Mouse (Mus musculus): ENCODE measurements at regions not wholly inside any gene's neighbourhood (a gene's known extent, or its start where the extent isn't known, plus 50 kb on each side); places are given as distances from the start of the nearest gene placed in this dataset.

DNA sequence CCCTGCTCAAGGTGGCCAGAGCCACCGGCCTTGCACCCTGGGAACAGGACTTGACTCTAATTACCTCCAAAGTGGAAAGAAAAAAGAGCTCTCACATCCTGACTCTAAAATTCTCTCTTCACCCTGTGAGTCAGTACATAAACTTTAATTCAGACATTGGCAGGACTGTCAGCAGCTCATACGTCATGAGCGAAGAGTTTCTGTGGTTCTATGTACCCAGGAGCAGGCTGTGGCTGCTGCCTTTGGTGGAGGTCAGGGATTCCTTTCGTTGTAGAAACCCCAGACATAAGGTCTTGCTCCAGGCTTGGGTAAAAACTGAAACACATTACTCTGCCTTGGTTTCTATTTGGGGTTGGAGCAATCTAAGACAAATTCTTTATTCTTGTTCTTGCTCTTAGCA lies 319.4 kb downstream of the Foxa2 start:
- Histone ChIP-seq H3K27ac (ENCODE audit: low read length) (no peak overlapping the region), H3K36me3 (ENCODE audit: insufficient read depth, low read length) (no peaks in the 10 kb centered on the region), H3K9ac (replicated peaks; ENCODE audit: low read depth) (no peak overlapping the region), H3K4me2 (replicated peaks; ENCODE audit: low read depth, low read length) (no peak overlapping the region), H3K9me3 (ENCODE audit: low read length) (no peaks in the 10 kb centered on the region), H3K27me3 (replicated peaks; ENCODE audit: insufficient read depth, low read length) (no peaks in the 10 kb centered on the region), H3K4me3 (ENCODE audit: low read depth, low read length) (no peak overlapping the region), H3K4me1 (ENCODE audit: insufficient read depth, low read depth, low read length) (no peaks in the 10 kb centered on the region)
- WGBS = 54% methylated on average over 4 of the region's 4 CpGs
- DNase-seq (ENCODE audit: low spot score) (no peak), ATAC-seq (no peak)
- TF ChIP-seq CTCF (IDR thresholded peaks at IDR 0.05) (no peak), EP300 (IDR thresholded peaks at IDR 0.05) (no peak)

DNA sequence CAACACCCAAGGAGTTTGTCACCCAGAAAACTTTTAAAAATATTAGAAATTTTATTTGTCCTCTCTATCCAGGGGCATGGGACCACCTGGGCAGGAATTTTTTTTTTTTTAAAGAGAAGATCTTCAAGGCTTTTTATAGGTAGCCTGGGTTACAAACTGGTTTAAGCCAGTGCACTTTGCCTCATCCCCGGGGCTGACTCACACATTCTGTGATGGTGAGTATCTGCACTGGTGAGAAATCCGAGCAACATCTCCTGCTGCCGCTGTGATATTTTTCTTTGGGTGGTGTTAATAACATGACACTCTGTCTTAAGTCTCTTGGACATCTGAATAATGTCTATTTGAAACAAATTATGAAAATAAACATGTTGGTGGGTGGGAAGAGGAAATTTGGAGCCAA lies 327.8 kb downstream of the Foxa2 start:
- 73% methylated on average over 3 of the region's 3 CpGs for WGBS
- no peak overlapping the region for H3K27ac ChIP-seq (ENCODE audit: low read length)
- H3K36me3 ChIP-seq (ENCODE audit: insufficient read depth, low read length) = no peaks in the 10 kb centered on the region
- H3K9me3 ChIP-seq (ENCODE audit: low read length) = no peaks in the 10 kb centered on the region
- no peaks in the 10 kb centered on the region for H3K4me1 ChIP-seq (ENCODE audit: insufficient read depth, low read depth, low read length)
- ATAC-seq (no peak), DNase-seq (ENCODE audit: low spot score) (no peak)
- TF ChIP-seq EP300 (IDR thresholded peaks at IDR 0.05) (no peak), CTCF (IDR thresholded peaks at IDR 0.05) (no peak)
- H3K4me2 ChIP-seq (replicated peaks; ENCODE audit: low read depth, low read length) = no peak overlapping the region
- H3K27me3 ChIP-seq (replicated peaks; ENCODE audit: insufficient read depth, low read length) = no peaks in the 10 kb centered on the region
- no peak overlapping the region for H3K4me3 ChIP-seq (ENCODE audit: low read depth, low read length)
- H3K9ac ChIP-seq (replicated peaks; ENCODE audit: low read depth) = no peak overlapping the region

DNA sequence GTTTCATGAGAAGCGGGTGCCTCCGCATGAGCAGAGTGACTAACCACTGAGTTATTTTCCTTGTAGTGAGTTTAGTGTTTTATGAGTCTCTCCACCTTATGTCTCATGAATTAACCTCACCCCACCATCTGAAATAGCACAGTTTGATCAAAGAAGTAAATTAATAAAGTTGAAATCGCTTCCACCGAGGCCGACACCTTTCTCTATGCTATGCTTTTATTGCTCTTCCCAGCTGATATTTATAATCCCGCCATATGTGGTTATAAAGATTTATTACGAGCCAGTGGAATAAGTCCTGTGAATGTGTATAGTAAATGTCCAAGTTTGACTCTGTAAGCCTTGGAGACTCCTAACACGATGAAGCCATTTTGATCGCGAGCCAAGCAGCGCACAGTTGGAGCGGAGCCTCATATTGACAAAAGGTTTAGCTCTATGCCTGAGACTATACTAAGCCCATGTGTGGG lies 329.3 kb downstream of the Foxa2 start:
- no peak for DNase-seq (ENCODE audit: low spot score)
- no peak for ATAC-seq
- H3K4me1 ChIP-seq (ENCODE audit: insufficient read depth, low read depth, low read length) = no peaks in the 10 kb centered on the region
- no peak overlapping the region for H3K4me3 ChIP-seq (ENCODE audit: low read depth, low read length)
- no peaks in the 10 kb centered on the region for H3K36me3 ChIP-seq (ENCODE audit: insufficient read depth, low read length)
- no peak overlapping the region for H3K9ac ChIP-seq (replicated peaks; ENCODE audit: low read depth)
- H3K27me3 ChIP-seq (replicated peaks; ENCODE audit: insufficient read depth, low read length) = no peaks in the 10 kb centered on the region
- 86% methylated on average over 12 of the region's 12 CpGs for WGBS
- H3K9me3 ChIP-seq (ENCODE audit: low read length) = no peaks in the 10 kb centered on the region
- no peak for TF ChIP-seq CTCF (IDR thresholded peaks at IDR 0.05)
- TF ChIP-seq EP300 (IDR thresholded peaks at IDR 0.05) = no peak
- H3K27ac ChIP-seq (ENCODE audit: low read length) = no peak overlapping the region
- no peak overlapping the region for H3K4me2 ChIP-seq (replicated peaks; ENCODE audit: low read depth, low read length)

DNA sequence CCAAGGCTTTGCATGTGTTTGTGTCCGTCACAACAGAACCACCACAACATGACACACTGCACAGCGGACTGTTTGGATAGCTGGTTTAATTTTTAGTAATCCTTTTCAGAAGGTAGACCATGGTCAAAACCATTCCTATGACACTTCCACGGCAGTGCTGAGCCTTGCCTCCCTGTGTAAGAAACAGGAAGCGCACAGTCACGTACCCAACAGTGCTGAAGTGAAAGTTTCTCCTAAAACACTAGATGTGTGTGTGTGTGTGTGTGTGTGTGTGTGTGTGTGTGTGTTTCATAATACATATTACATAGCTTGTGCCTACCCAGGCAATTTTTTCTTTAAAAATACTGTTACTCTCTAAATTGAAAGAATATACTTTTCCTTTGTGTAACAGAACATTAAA lies 331.0 kb downstream of the Foxa2 start:
- Histone ChIP-seq H3K36me3 (ENCODE audit: insufficient read depth, low read length) (no peaks in the 10 kb centered on the region), H3K9ac (replicated peaks; ENCODE audit: low read depth) (no peak overlapping the region), H3K4me2 (replicated peaks; ENCODE audit: low read depth, low read length) (no peak overlapping the region), H3K27ac (ENCODE audit: low read length) (no peak overlapping the region), H3K27me3 (replicated peaks; ENCODE audit: insufficient read depth, low read length) (no peaks in the 10 kb centered on the region), H3K4me1 (ENCODE audit: insufficient read depth, low read depth, low read length) (no peaks in the 10 kb centered on the region), H3K9me3 (ENCODE audit: low read length) (no peaks in the 10 kb centered on the region), H3K4me3 (ENCODE audit: low read depth, low read length) (no peak overlapping the region)
- DNase-seq (ENCODE audit: low spot score) (no peak), ATAC-seq (no peak)
- WGBS = 81% methylated on average over 5 of the region's 5 CpGs
- TF ChIP-seq EP300 (IDR thresholded peaks at IDR 0.05) = no peak
- no peak for TF ChIP-seq CTCF (IDR thresholded peaks at IDR 0.05)

DNA sequence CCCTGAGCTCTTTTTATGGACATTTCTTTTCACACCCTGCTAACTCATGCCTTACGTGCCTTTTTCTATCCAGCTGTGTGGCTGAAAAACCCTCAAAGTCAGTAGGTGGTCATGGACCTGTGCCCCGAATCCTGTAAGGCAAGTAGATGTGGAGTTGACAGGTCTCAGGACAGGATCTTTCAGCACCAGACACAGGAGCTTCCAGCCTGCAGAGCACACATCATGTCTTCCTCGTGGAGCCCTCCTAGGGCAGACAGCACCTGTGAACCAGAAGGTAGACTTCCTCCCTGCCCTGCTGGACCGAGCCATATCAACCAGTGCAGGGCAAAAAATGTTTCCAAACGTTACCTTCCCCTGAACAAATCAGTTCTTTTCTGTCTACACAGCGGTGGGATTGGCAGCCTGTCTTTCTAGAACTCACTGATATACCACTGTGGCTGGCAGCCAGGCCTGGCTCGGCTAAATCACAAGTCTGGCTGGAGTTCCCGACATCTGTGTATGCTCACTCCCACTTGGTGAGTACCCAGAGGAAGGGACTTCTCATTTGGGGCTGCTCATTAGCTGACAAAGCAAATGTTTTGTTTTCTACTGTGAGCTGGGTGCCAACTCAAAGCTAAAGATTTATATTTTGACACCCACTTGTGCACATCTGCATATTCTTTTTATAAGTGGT lies 336.0 kb downstream of the Foxa2 start:
- Histone ChIP-seq H3K4me1 (ENCODE audit: insufficient read depth, low read depth, low read length) (no peaks in the 10 kb centered on the region; the same call in 1 of the 2 replicates), H3K27me3 (replicated peaks; ENCODE audit: insufficient read depth, low read length) (no peaks in the 10 kb centered on the region), H3K9me3 (ENCODE audit: low read length) (no peaks in the 10 kb centered on the region), H3K9ac (replicated peaks; ENCODE audit: low read depth) (no peak overlapping the region), H3K4me2 (replicated peaks; ENCODE audit: low read depth, low read length) (no peak overlapping the region), H3K4me3 (ENCODE audit: low read depth, low read length) (no peak overlapping the region), H3K27ac (ENCODE audit: low read length) (no peak overlapping the region), H3K36me3 (ENCODE audit: insufficient read depth, low read length) (no peaks in the 10 kb centered on the region)
- no peak for TF ChIP-seq CTCF (IDR thresholded peaks at IDR 0.05)
- TF ChIP-seq EP300 (IDR thresholded peaks at IDR 0.05) = no peak
- DNase-seq (ENCODE audit: low spot score) (peak; percentile 36), ATAC-seq (no peak)
- 51% methylated on average over 8 of the region's 8 CpGs for WGBS

DNA sequence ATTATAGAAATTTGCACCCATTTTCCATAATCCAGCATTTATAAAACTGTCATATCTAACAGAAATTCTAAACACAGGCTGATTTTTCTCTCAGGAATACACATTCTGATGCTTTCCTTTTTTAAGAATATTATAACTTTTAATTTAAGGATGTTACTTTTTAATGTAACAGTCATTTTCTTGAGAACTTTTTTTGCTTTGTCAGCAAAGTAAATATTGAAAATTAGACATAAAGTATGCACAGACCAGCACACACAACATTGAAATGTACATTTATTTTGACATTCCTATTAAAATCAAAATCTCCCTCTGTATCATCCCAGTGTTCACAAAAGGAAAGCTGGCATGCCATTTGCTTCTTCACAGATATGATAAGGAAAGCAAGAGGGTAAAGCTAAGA lies 337.0 kb downstream of the Foxa2 start:
- TF ChIP-seq CTCF (IDR thresholded peaks at IDR 0.05) (no peak), EP300 (IDR thresholded peaks at IDR 0.05) (no peak)
- H3K9ac ChIP-seq (replicated peaks; ENCODE audit: low read depth) = no peak overlapping the region
- no peak overlapping the region for H3K4me2 ChIP-seq (replicated peaks; ENCODE audit: low read depth, low read length)
- H3K9me3 ChIP-seq (ENCODE audit: low read length) = no peaks in the 10 kb centered on the region
- no peaks in the 10 kb centered on the region for H3K36me3 ChIP-seq (ENCODE audit: insufficient read depth, low read length)
- DNase-seq (ENCODE audit: low spot score) (no peak), ATAC-seq (no peak)
- no peaks in the 10 kb centered on the region; the same call in 1 of the 2 replicates for H3K4me1 ChIP-seq (ENCODE audit: insufficient read depth, low read depth, low read length)
- H3K27me3 ChIP-seq (replicated peaks; ENCODE audit: insufficient read depth, low read length) = no peaks in the 10 kb centered on the region
- no peak overlapping the region for H3K4me3 ChIP-seq (ENCODE audit: low read depth, low read length)
- H3K27ac ChIP-seq (ENCODE audit: low read length) = no peak overlapping the region

DNA sequence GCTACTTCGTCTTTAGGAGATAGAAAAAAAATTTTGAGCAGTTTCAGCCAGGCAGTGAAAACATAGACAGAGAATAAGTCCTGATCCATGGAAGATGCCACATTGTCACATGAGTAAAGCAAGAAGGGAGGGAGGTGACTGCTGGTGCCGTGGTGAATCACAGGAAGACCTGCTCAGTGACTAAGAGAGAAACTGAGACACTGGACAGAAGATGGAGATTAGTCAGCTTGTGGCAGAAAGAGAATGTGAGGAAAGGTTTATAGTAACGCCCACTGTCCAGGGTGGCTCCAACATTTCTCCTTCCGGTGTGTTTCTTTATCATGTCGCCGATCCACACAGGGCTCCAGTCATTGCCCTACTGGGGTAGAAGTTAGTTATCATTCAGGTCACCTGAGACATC lies 339.6 kb downstream of the Foxa2 start:
- ATAC-seq (no peak), DNase-seq (ENCODE audit: low spot score) (no peak)
- H3K36me3 ChIP-seq (ENCODE audit: insufficient read depth, low read length) = no peaks in the 10 kb centered on the region
- 68% methylated on average over 6 of the region's 6 CpGs for WGBS
- H3K27me3 ChIP-seq (replicated peaks; ENCODE audit: insufficient read depth, low read length) = no peaks in the 10 kb centered on the region
- no peak overlapping the region for H3K9ac ChIP-seq (replicated peaks; ENCODE audit: low read depth)
- no peak overlapping the region for H3K27ac ChIP-seq (ENCODE audit: low read length)
- no peaks in the 10 kb centered on the region; the same call in 1 of the 2 replicates for H3K4me1 ChIP-seq (ENCODE audit: insufficient read depth, low read depth, low read length)
- TF ChIP-seq CTCF (IDR thresholded peaks at IDR 0.05) (no peak), EP300 (IDR thresholded peaks at IDR 0.05) (no peak)
- H3K4me2 ChIP-seq (replicated peaks; ENCODE audit: low read depth, low read length) = no peak overlapping the region
- H3K4me3 ChIP-seq (ENCODE audit: low read depth, low read length) = no peak overlapping the region
- no peaks in the 10 kb centered on the region for H3K9me3 ChIP-seq (ENCODE audit: low read length)
